Mouse (Mus musculus): ENCODE data around the gene Hoxb1. TPM values are rescaled to one million over a fixed set of nuclear protein-coding genes. Genes with fewer than 3 reads are reported as not detected.

Hoxb1 gene
- polyA plus RNA-seq, 1 experiment from 2014 or later = not detected

DNA sequence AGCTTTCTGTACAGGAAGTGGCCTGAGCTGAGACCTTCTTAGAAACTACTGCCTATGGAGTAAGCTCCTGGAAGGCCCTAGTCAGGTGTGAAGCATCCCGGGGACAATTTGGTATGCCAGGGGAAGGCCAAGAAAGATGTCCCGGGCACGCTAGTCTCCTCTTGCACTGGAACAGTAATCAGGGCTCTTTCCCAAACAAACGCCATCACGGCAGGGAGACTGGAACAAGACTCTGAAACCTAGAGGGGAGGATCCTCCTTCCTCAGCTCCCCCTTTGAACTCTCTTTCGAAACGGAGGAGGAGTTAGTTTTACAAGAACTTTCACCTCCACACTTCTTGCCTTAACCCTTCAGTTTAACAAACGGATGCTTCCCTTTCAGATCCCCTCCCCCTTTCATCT lies 33.4 kb upstream of the Hoxb1 start:
- no peaks in the 10 kb centered on the region for H3K4me1 ChIP-seq (ENCODE audit: control insufficient read depth, insufficient read depth, low read length)
- H3K4me2 ChIP-seq (ENCODE audit: low read length) = no peak overlapping the region
- no peak overlapping the region for H3K27ac ChIP-seq (ENCODE audit: low read length)
- no peak overlapping the region for H3K4me3 ChIP-seq (ENCODE audit: low read depth, low read length)
- ATAC-seq = no peak
- H3K36me3 ChIP-seq (ENCODE audit: control insufficient read depth, insufficient read depth, low read length) = no peaks in the 10 kb centered on the region
- no peaks in the 10 kb centered on the region for H3K9me3 ChIP-seq (replicated peaks; ENCODE audit: control insufficient read depth, low read length, poor library complexity, severe bottlenecking)
- 1% methylated on average over 8 of the region's 8 CpGs for WGBS
- H3K9ac ChIP-seq (ENCODE audit: low read depth, low read length) = no peak overlapping the region
- H3K27me3 ChIP-seq (ENCODE audit: control insufficient read depth, insufficient read depth, low read depth, low read length) = peaks cover 96% of the 10 kb centered on the region

DNA sequence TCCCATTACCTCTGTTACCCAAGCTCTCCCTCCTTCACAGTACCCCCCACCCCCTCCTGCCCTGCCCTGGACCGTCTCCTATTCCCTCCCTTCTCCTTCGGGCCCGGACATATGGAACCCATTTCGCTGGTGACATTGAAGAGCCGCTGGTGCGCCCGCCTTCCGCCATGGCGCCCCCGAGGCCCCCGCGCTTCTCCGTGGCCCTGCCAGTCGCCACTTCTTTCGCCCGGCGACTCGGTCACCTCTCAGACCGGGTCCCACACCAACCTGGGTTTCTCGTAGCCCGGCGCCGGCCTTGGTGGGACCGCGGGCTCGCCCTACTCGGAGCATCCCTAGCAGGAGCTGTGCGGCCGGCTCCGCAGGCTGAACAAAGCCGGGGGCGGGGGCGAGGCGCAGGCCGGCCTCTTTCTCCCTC lies 32.9 kb upstream of the Hoxb1 start:
- Histone ChIP-seq H3K27me3 (ENCODE audit: control insufficient read depth, insufficient read depth, low read depth, low read length) (peaks cover 96% of the 10 kb centered on the region), H3K36me3 (ENCODE audit: control insufficient read depth, insufficient read depth, low read length) (no peaks in the 10 kb centered on the region), H3K27ac (ENCODE audit: low read length) (no peak overlapping the region), H3K9ac (ENCODE audit: low read depth, low read length) (no peak overlapping the region), H3K4me3 (ENCODE audit: low read depth, low read length) (no peak overlapping the region), H3K9me3 (replicated peaks; ENCODE audit: control insufficient read depth, low read length, poor library complexity, severe bottlenecking) (no peaks in the 10 kb centered on the region), H3K4me1 (ENCODE audit: control insufficient read depth, insufficient read depth, low read length) (no peaks in the 10 kb centered on the region), H3K4me2 (ENCODE audit: low read length) (no peak overlapping the region)
- ATAC-seq = no peak
- WGBS = under 1% methylated on average over 32 of the region's 35 CpGs

DNA sequence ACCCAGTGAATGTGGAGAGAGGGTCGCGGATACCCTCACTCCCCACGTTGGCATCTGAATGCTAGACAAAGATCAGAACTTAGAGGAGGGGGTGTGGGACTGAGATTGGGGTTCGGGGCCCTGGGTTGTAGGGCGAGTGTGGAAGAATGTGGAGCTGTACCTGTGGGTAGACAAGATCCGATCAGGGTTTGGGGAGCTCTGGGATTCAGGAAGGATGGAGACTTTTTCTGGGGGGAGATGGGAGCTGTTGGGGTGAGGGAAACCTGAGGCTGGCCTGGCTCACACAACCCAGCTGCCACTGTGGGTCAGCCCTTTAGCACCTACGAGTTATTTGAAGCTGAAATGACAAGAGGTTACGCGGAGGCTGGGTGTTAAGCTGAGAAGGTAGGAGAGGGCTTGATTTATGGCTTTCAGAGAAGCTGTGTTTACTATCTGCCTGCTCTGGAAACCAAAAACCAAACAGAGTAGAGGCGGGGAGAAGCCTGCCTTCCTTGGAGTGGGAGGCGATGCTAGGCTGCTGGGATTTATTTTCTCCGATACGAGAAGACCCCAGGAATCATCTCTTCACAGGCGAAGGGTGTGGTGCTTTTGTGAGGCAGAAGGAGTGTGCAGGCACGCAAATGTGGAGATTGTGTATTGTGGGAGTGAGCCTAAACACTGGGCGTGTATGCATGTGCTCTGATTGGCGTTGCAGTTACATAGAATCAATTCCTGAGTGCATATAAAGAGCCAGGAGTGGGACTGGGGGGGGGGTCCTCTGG lies 32.1 kb upstream of the Hoxb1 start:
- Histone ChIP-seq H3K4me2 (ENCODE audit: low read length) (no peak overlapping the region), H3K9me3 (replicated peaks; ENCODE audit: control insufficient read depth, low read length, poor library complexity, severe bottlenecking) (no peaks in the 10 kb centered on the region), H3K36me3 (ENCODE audit: control insufficient read depth, insufficient read depth, low read length) (no peaks in the 10 kb centered on the region), H3K27ac (ENCODE audit: low read length) (no peak overlapping the region), H3K4me1 (ENCODE audit: control insufficient read depth, insufficient read depth, low read length) (no peaks in the 10 kb centered on the region), H3K27me3 (ENCODE audit: control insufficient read depth, insufficient read depth, low read depth, low read length) (peaks cover 96% of the 10 kb centered on the region), H3K4me3 (ENCODE audit: low read depth, low read length) (no peak overlapping the region), H3K9ac (ENCODE audit: low read depth, low read length) (no peak overlapping the region)
- 2% methylated on average over 17 of the region's 17 CpGs for WGBS
- no peak for ATAC-seq

DNA sequence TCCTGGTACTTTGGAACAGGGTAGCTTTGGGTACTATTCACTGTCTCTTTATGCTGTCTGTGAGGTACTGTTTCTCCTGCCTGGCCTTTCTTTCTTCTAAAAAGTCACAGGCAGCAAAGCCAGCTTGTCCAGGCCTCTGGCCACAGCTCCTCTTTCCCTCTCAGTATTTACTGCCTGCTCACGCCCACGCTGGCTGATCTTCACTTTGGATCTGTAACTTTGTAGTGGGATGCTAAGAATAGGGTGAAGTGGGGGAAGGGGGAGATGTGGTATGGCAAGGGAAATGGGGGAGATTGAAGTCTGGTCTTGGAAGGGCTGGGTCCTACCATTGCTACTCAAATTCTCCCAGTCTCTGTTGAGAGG lies 31.6 kb upstream of the Hoxb1 start:
- Histone ChIP-seq H3K4me2 (ENCODE audit: low read length) (no peak overlapping the region), H3K27ac (ENCODE audit: low read length) (no peak overlapping the region), H3K9me3 (replicated peaks; ENCODE audit: control insufficient read depth, low read length, poor library complexity, severe bottlenecking) (no peaks in the 10 kb centered on the region), H3K4me1 (ENCODE audit: control insufficient read depth, insufficient read depth, low read length) (no peaks in the 10 kb centered on the region), H3K4me3 (ENCODE audit: low read depth, low read length) (no peak overlapping the region), H3K27me3 (ENCODE audit: control insufficient read depth, insufficient read depth, low read depth, low read length) (peaks cover 96% of the 10 kb centered on the region), H3K36me3 (ENCODE audit: control insufficient read depth, insufficient read depth, low read length) (no peaks in the 10 kb centered on the region), H3K9ac (ENCODE audit: low read depth, low read length) (no peak overlapping the region)
- WGBS = 3% methylated on average over 2 of the region's 2 CpGs
- no peak for ATAC-seq

DNA sequence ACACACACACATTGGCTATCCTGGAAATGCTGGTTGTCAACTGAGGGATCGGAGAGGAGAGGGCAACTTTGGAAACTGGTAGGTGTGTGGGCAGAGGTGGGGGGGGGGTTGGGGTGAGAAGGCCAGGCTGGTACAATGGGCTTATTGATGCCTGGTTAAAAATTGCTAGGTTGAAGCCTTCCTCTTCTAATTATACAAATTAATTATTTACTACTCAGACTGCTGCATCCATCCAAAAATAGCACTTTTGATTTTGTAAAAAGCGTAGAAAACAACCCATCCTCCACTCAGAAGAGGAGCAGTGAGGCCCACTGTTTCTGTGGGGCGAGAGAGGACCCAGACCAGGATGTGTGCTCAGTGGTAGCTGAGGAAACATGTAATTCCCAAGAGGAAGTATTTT lies 30.6 kb upstream of the Hoxb1 start:
- Histone ChIP-seq H3K27me3 (ENCODE audit: control insufficient read depth, insufficient read depth, low read depth, low read length) (peaks cover 97% of the 10 kb centered on the region), H3K4me1 (ENCODE audit: control insufficient read depth, insufficient read depth, low read length) (no peaks in the 10 kb centered on the region), H3K4me3 (ENCODE audit: low read depth, low read length) (no peak overlapping the region), H3K9me3 (replicated peaks; ENCODE audit: control insufficient read depth, low read length, poor library complexity, severe bottlenecking) (no peaks in the 10 kb centered on the region), H3K36me3 (ENCODE audit: control insufficient read depth, insufficient read depth, low read length) (no peaks in the 10 kb centered on the region), H3K27ac (ENCODE audit: low read length) (no peak overlapping the region), H3K4me2 (ENCODE audit: low read length) (no peak overlapping the region), H3K9ac (ENCODE audit: low read depth, low read length) (no peak overlapping the region)
- 23% methylated on average over 3 of the region's 3 CpGs for WGBS
- ATAC-seq = no peak

DNA sequence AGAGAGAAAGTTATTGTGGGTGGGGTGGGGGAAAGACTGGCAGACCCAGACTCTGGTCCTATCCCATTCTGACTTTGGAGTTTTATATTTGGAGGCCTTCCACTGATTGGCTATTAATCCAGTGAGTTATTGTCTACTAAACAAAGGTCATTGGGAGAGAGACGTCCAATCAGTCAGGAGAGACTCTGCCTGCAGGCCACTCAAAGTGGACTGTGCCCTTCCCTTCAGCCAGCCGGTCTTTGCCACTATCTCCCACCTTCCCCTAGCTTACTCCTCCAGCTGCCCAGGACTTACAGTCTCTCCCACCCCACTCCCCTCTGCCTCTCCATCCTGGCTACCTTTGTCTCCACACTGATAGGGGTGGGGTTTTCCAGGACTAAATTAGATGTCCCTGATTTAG lies 29.0 kb upstream of the Hoxb1 start:
- peaks cover 93% of the 10 kb centered on the region for H3K27me3 ChIP-seq (ENCODE audit: control insufficient read depth, insufficient read depth, low read depth, low read length)
- H3K9ac ChIP-seq (ENCODE audit: low read depth, low read length) = no peak overlapping the region
- H3K4me2 ChIP-seq (ENCODE audit: low read length) = no peak overlapping the region
- no peaks in the 10 kb centered on the region for H3K9me3 ChIP-seq (replicated peaks; ENCODE audit: control insufficient read depth, low read length, poor library complexity, severe bottlenecking)
- H3K36me3 ChIP-seq (ENCODE audit: control insufficient read depth, insufficient read depth, low read length) = no peaks in the 10 kb centered on the region
- H3K4me1 ChIP-seq (ENCODE audit: control insufficient read depth, insufficient read depth, low read length) = no peaks in the 10 kb centered on the region
- 0% methylated on average over 2 of the region's 2 CpGs for WGBS
- no peak overlapping the region for H3K4me3 ChIP-seq (ENCODE audit: low read depth, low read length)
- no peak for ATAC-seq
- H3K27ac ChIP-seq (ENCODE audit: low read length) = no peak overlapping the region

DNA sequence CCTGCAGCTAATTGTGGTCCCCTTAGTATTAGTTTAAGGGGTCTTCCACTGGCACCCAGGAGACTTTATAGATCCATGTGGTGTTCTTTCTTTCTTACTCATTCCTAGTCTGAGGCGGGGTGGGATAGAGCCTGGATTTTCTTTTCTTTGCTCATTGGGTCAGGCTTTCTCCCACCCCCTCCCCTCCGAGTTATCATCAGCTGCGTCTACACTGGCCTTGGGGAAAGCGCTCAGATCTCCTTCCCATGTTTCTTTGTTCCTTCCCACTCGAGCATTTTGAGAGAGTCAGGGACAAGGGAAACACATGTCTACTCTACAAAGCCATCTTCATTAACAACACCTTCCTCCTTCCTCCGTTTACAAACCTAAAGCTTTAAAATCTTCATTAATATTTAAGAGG lies 28.5 kb upstream of the Hoxb1 start:
- peaks cover 92% of the 10 kb centered on the region for H3K27me3 ChIP-seq (ENCODE audit: control insufficient read depth, insufficient read depth, low read depth, low read length)
- ATAC-seq = no peak

DNA sequence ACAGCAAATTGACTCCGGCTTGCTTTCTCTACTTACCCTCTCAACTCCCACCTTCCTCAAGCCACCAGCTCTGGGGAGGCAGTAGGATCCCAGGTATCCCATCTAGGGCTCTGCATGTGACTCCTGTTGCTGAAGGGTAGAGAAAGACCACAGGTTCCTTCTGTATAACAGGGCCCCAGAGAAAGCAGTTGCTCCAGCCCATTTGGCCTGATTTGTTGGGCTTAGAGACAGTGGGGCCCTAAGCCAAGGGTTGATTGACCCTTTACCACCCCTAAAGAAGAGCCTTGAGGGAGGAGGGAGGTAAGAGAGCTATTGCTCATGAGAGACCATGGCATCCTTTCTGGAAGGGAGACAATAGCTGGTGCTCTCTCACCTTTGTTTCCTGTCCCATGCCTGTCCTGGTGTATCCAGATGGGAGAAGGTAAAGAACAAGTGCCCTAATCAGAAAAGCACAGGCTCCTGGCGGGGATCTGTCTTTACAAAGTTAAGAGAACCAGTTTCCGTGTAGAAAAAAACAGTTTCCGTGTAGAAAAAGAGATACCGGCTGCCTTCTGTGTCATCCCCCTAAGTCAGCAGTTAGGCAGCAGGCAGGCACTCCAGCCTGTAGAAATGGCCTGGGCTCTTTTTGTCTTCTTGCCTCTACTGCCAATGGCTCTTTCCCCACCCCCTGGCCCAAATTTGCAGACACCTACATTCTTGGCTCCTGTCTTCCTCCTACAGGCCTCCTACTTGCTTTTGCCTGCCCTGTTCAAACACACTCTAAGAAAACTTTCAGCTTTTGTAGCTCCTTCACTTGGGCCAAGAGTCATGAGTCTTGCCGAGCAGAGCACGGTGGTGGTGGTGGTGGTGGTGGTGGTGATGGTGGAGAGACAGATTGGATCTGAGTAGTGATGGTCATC lies 26.3 kb upstream of the Hoxb1 start:
- H3K27ac ChIP-seq (ENCODE audit: low read length) = no peak overlapping the region

More for the DNA sequence above, 28.5 kb upstream of the Hoxb1 start:
- Histone ChIP-seq H3K36me3 (ENCODE audit: control insufficient read depth, insufficient read depth, low read length) (no peaks in the 10 kb centered on the region), H3K27ac (ENCODE audit: low read length) (no peak overlapping the region), H3K4me3 (ENCODE audit: low read depth, low read length) (no peak overlapping the region), H3K9ac (ENCODE audit: low read depth, low read length) (no peak overlapping the region), H3K4me1 (ENCODE audit: control insufficient read depth, insufficient read depth, low read length) (no peaks in the 10 kb centered on the region), H3K4me2 (ENCODE audit: low read length) (no peak overlapping the region), H3K9me3 (replicated peaks; ENCODE audit: control insufficient read depth, low read length, poor library complexity, severe bottlenecking) (no peaks in the 10 kb centered on the region)
- WGBS = 0% methylated on average over 6 of the region's 6 CpGs

DNA sequence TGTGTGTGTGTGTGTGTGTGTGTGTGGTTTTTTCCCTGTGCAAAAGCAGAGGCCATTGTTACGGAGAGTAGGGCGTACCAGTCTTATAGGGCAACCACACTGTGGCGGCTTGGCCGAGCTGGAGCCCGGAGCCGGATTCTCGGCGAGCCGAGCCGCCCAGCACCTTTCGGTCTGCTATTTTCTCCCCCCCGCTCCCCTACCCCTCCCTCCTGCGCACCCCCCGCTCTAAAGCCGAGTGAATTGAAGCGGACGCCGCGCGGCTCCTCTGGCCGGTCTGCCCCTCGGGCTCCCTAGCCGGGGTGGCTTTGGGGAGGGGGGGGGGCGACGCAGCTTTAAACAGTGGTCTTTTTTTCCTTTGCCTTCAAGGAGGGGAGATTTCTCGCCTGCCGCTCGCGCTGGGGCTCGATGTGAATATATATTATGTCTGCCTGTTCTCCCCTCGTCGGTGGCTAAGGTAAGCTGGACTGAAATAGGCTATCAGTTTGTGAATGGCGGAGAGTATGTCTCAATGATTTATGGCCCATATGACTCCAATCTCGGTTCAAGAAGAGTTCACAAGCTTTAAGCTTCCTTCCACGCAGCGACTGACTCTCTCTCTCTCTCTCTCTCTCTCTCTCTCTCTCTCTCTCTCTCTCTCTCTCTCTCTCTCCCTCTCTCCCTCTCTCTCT lies 24.7 kb upstream of the Hoxb1 start:
- Histone ChIP-seq H3K4me3 (ENCODE audit: low read depth, low read length) (no peak overlapping the region), H3K9ac (ENCODE audit: low read depth, low read length) (no peak overlapping the region), H3K4me1 (ENCODE audit: control insufficient read depth, insufficient read depth, low read length) (peaks cover 3% of the 10 kb centered on the region), H3K4me2 (ENCODE audit: low read length) (no peak overlapping the region), H3K9me3 (replicated peaks; ENCODE audit: control insufficient read depth, low read length, poor library complexity, severe bottlenecking) (no peaks in the 10 kb centered on the region), H3K36me3 (ENCODE audit: control insufficient read depth, insufficient read depth, low read length) (no peaks in the 10 kb centered on the region), H3K27me3 (ENCODE audit: control insufficient read depth, insufficient read depth, low read depth, low read length) (peaks cover 89% of the 10 kb centered on the region), H3K27ac (ENCODE audit: low read length) (no peak overlapping the region)
- WGBS = under 1% methylated on average over 35 of the region's 36 CpGs
- no peak for ATAC-seq

More for the DNA sequence above, 26.3 kb upstream of the Hoxb1 start:
- Histone ChIP-seq H3K27me3 (ENCODE audit: control insufficient read depth, insufficient read depth, low read depth, low read length) (peaks cover 90% of the 10 kb centered on the region), H3K9me3 (replicated peaks; ENCODE audit: control insufficient read depth, low read length, poor library complexity, severe bottlenecking) (no peaks in the 10 kb centered on the region), H3K4me2 (ENCODE audit: low read length) (no peak overlapping the region), H3K4me1 (ENCODE audit: control insufficient read depth, insufficient read depth, low read length) (no peaks in the 10 kb centered on the region), H3K9ac (ENCODE audit: low read depth, low read length) (no peak overlapping the region), H3K36me3 (ENCODE audit: control insufficient read depth, insufficient read depth, low read length) (no peaks in the 10 kb centered on the region), H3K4me3 (ENCODE audit: low read depth, low read length) (no peak overlapping the region)
- WGBS = 12% methylated on average over 7 of the region's 7 CpGs
- ATAC-seq = no peak
